Mouse (Mus musculus) limb, embryonic 12.5 days (tissue): ENCODE measurements around the gene Uqcc1. TPM values are rescaled to one million over a fixed set of nuclear protein-coding genes. Genes with fewer than 3 reads are reported as not detected.

Experiments
- ATAC-seq: fragments of 200-750 bp; cut with Nextera tagmentation; 2 replicates; pipeline ENCODE4 v1.8.0; 2017; ENCODE audit warnings: low read depth, moderate TSS enrichment; ENCODE audit not compliant: insufficient number of reproducible peaks, insufficient read depth, low FRiP score, low TSS enrichment
- H3K27ac ChIP-seq: fragments of 300-500 bp; sonication (generic); 2 replicates; pipeline ENCODE4 v1.5.1; 2016; ENCODE audit warnings: mild to moderate bottlenecking, moderate library complexity
- H3K27me3 ChIP-seq: fragments of 300-500 bp; sonication (generic); 2 replicates; pipeline ENCODE4 v1.6.1; 2016; ENCODE audit warnings: mild to moderate bottlenecking, moderate library complexity
- H3K36me3 ChIP-seq: fragments of 300-500 bp; sonication (generic); 2 replicates; pipeline ENCODE4 v1.6.1; 2016; ENCODE audit warnings: mild to moderate bottlenecking, moderate library complexity
- H3K4me1 ChIP-seq: fragments of 300-500 bp; sonication (generic); replicated peaks from 2 replicates; pipeline ENCODE4 v1.6.1; 2016
- H3K4me2 ChIP-seq: fragments of 300-500 bp; sonication (generic); 2 replicates; pipeline ENCODE4 v1.6.1; 2016; ENCODE audit warnings: mild to moderate bottlenecking, moderate library complexity
- H3K4me3 ChIP-seq: fragments of 300-500 bp; sonication (generic); replicated peaks from 2 replicates; pipeline ENCODE4 v1.5.1; 2016; ENCODE audit warnings: mild to moderate bottlenecking
- H3K9ac ChIP-seq: fragments of 300-500 bp; sonication (generic); replicated peaks from 2 replicates; pipeline ENCODE4 v1.6.1; 2016; ENCODE audit warnings: mild to moderate bottlenecking, moderate library complexity
- H3K9me3 ChIP-seq: fragments of 300-500 bp; sonication (generic); 2 replicates; pipeline ENCODE4 v1.6.1; 2016; ENCODE audit warnings: mild to moderate bottlenecking, moderate library complexity
- WGBS: fragments of 180-500 bp; shearing (Covaris S2); methylation state at CpG from one replicate; pipeline ENCODE4 v1.1.7; 2016; 5-methylcytosine and 5-hydroxymethylcytosine counted together
- polyA plus RNA-seq: library from polyadenylated mRNA; unstranded; fragments of >200 nt; fragmentation: Nextera tagmentation; extraction: Ambion mirVana; gene quantifications from 2 replicates; pipeline ENCODE4 v1.2.1, GENCODE M21; 2016

The Uqcc1 gene
- polyA plus RNA-seq, 1 experiment from 2014 or later: 66.9 TPM

DNA sequence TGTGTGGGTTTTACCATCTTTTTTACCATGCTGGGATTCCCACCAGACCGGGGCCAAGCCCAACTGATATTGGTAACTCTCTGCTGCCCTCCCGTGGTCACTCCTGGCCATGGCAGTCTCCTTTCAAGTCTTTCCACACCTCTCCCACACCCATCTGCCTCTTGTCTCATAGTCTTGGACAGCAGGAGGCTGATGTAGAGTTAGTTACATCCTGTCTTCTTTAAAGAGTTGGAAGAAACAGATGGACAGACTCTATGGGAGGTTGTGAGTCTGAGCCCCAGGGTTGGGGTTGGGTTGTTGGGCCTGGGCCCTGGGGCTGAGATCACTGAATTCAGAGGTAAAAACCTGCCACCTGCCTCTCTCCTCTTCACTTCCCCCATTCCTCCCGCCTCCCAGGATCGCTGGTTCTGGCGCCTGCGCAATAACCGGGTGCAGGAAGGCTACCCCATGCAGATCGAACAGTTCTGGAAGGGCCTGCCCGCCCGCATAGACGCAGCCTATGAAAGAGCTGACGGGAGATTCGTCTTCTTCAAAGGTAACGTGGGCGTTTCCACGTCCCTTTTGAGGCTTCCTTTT is 118.2 kb downstream of the Uqcc1 start:
- Histone ChIP-seq H3K9me3 (no peaks in the 10 kb centered on the region), H3K27ac (no peak overlapping the region), H3K27me3 (peaks cover 4% of the 10 kb centered on the region; the same call in 1 of the 2 replicates), H3K4me2 (no peak overlapping the region), H3K36me3 (no peaks in the 10 kb centered on the region), H3K9ac (no peak overlapping the region), H3K4me3 (no peak overlapping the region), H3K4me1 (0 out of 2 replicates have a peak, but pooled peaks cover 9% of the 10 kb centered on the region)
- no peak for ATAC-seq
- WGBS: 34% methylated on average over 16 of the region's 16 CpGs

DNA sequence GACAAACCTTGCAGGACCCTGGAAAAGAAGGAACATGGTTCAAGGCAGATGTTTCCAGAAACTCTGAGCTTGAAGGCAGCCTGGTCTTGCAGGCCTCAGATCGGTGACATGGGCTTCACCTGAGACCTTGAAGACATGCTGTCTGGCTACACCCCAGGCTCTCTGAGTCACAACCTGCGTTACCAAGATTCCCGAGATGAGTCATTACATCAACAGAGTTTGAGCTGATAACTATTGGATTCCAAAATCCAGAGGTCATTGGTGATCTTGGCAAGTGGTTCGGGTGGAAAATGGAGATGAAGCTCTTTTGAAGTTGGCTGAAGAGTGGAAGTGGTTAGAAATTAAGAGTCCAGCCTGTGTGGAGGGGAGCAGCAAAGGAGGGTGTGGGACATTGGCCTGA is 120.5 kb downstream of the Uqcc1 start:
- H3K4me1 ChIP-seq: 0 out of 2 replicates have a peak, but pooled peaks cover 2% of the 10 kb centered on the region
- ATAC-seq: no peak
- H3K36me3 ChIP-seq: no peaks in the 10 kb centered on the region
- H3K4me3 ChIP-seq: no peak overlapping the region
- WGBS: 89% methylated on average over 4 of the region's 4 CpGs
- H3K9ac ChIP-seq: no peak overlapping the region
- H3K9me3 ChIP-seq: no peaks in the 10 kb centered on the region
- no peak overlapping the region for H3K4me2 ChIP-seq
- no peak overlapping the region for H3K27ac ChIP-seq
- H3K27me3 ChIP-seq: peaks cover 4% of the 10 kb centered on the region; the same call in 1 of the 2 replicates

DNA sequence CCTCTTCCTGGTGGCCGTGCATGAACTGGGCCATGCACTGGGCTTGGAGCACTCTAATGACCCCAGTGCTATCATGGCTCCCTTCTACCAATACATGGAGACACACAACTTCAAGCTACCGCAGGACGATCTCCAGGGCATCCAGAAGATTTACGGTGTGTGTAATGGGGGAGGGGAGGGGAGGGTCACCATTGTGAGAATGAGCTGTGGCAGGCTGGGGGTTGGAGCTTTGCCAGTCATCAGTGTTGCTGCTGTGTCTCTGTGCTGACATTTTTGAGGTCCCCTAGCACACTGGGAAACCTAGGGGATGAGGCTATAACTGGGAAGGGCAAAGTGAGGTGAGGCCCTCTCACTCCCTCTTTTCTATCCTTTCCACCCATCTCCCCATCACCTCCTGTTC is 122.7 kb downstream of the Uqcc1 start:
- H3K4me2 ChIP-seq: no peak overlapping the region
- H3K9me3 ChIP-seq: no peaks in the 10 kb centered on the region
- H3K4me1 ChIP-seq: no peaks in the 10 kb centered on the region
- no peaks in the 10 kb centered on the region for H3K36me3 ChIP-seq
- H3K27ac ChIP-seq: no peak overlapping the region
- ATAC-seq: no peak
- H3K9ac ChIP-seq: no peak overlapping the region
- peaks cover 4% of the 10 kb centered on the region; the same call in 1 of the 2 replicates for H3K27me3 ChIP-seq
- 56% methylated on average over 4 of the region's 4 CpGs for WGBS
- no peak overlapping the region for H3K4me3 ChIP-seq

DNA sequence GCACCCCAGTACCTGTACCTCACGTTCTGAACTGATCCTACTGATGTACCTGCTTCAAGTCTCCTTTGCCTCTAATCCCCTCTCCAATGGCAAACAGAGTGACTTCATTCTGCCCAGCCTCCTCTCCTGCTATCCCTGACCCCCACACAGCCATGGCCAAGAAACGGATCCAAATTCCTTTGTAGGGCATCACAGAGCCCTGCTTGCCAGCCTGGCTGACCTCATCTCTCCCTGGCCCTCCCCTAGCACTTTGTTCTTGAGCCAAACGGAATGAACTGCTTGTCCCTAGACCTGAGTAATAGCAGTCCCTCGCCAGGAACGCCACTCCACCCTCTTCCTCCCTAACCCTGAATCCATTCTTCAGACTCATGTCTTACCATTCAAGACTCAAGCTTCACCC is 123.6 kb downstream of the Uqcc1 start:
- Histone ChIP-seq H3K9ac (no peak overlapping the region), H3K27me3 (peaks cover 4% of the 10 kb centered on the region; the same call in 1 of the 2 replicates), H3K9me3 (no peaks in the 10 kb centered on the region), H3K4me3 (no peak overlapping the region), H3K4me1 (no peaks in the 10 kb centered on the region), H3K27ac (no peak overlapping the region), H3K4me2 (no peak overlapping the region), H3K36me3 (no peaks in the 10 kb centered on the region)
- ATAC-seq: no peak
- 70% methylated on average over 5 of the region's 5 CpGs for WGBS

DNA sequence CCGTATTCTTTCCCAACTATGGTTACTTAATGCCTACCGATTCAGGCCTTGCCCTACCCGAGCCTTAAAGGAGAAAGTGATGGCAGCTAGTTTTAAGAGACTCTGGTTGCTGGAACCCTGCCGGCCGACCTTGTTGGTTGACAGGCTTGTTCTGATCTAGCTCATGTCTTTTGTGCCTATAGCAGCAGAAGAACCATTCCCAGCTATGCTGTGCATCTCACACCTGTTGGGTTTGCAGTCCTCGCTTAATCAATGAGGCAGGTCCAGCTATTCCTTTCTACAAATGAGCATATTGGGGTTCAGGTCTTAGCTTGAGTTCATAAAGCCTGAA is 124.2 kb downstream of the Uqcc1 start:
- H3K27ac ChIP-seq: no peak overlapping the region
- H3K4me1 ChIP-seq: no peaks in the 10 kb centered on the region
- peaks cover 4% of the 10 kb centered on the region; the same call in 1 of the 2 replicates for H3K27me3 ChIP-seq
- no peak overlapping the region for H3K9ac ChIP-seq
- ATAC-seq: no peak
- no peak overlapping the region for H3K4me3 ChIP-seq
- H3K9me3 ChIP-seq: no peaks in the 10 kb centered on the region
- H3K4me2 ChIP-seq: no peak overlapping the region
- H3K36me3 ChIP-seq: no peaks in the 10 kb centered on the region
- 82% methylated on average over 6 of the region's 6 CpGs for WGBS

DNA sequence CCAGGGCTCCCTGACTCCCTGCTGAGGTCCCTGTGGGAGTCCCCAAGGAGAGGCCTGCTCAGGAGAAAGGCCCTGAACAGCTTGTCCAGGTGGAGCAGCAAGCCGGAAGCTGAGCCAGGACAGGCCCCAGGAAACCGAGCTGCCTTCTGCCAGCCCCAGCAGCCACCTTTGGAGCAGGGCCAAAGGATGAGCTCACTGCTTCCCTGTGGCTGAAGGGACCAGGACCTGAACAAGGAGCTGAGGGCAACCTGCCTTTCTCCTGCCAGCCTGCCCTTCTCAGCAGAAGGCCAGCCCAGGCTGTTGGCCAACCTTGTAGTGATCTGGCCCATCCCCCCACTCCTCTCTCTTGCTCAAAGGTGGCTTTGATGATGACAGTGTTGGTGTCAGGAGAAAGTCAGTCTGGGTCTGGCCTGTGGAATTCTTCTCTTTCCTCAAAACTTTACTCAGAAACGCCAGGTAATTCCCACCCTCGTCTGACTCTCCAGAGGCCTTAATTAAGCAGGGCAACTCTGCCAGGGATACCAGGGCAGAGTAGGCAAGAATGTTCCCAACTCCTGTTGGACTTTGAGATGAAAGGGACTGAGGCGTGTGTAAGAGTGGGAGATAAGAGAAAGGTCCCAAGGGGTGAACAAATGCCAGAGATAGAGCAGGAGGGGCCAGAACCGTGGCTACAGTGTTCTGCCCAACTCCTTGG is 124.7 kb downstream of the Uqcc1 start:
- no peak overlapping the region for H3K4me2 ChIP-seq
- H3K9ac ChIP-seq: no peak overlapping the region
- no peak for ATAC-seq
- H3K27me3 ChIP-seq: peaks cover 4% of the 10 kb centered on the region; the same call in 1 of the 2 replicates
- H3K4me1 ChIP-seq: no peaks in the 10 kb centered on the region
- 46% methylated on average over 6 of the region's 6 CpGs for WGBS
- no peak overlapping the region for H3K27ac ChIP-seq
- no peaks in the 10 kb centered on the region for H3K36me3 ChIP-seq
- H3K4me3 ChIP-seq: no peak overlapping the region
- no peaks in the 10 kb centered on the region for H3K9me3 ChIP-seq

DNA sequence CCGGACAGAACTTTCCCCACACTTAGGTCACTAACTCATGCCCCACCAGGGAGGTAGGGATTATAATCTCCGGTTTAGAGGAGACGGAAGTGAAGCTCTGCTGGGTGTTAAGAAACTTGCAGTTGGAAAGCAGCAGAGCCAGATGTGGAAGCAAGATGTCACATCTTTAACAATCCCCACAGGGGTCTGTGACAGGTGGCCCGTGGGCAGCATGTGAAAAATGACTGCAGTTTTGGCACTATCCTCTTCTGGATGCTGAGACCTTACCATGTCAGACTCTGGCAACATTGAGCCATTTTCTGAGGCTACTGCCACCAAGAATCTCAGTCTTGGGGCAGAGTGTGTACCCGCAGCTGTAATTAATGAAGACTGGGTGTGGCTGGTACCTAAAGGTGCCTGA is 126.1 kb downstream of the Uqcc1 start:
- WGBS: 69% methylated on average over 5 of the region's 5 CpGs

DNA sequence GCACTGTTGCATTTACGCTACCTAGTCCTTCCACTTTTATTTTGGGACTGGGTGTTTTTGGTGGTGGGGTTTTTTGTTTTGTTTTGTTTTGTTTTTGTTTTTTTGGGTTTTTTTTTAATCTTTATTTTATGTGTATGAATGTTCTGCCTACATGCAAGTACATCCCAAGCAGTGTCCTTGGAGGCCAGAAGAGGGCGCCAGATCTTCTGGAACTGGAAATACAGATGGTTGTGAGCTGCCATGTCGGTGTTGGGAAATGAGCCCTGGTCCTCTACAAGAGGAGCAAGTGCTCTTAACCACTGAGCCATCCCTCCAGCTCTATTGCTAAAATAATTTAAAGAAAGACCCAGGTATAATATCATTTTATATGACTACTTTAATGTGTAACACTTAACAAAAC is 127.3 kb downstream of the Uqcc1 start:
- Histone ChIP-seq H3K4me3 (no peak overlapping the region), H3K4me1 (no peaks in the 10 kb centered on the region), H3K27ac (no peak overlapping the region), H3K9me3 (no peaks in the 10 kb centered on the region), H3K4me2 (no peak overlapping the region), H3K9ac (no peak overlapping the region), H3K36me3 (no peaks in the 10 kb centered on the region), H3K27me3 (0 out of 2 replicates have a peak, but pooled peaks cover 4% of the 10 kb centered on the region)
- no peak for ATAC-seq
- 59% methylated on average over 3 of the region's 3 CpGs for WGBS

More for the DNA sequence above, 126.1 kb downstream of the Uqcc1 start:
- ATAC-seq: no peak
- no peaks in the 10 kb centered on the region for H3K36me3 ChIP-seq
- no peaks in the 10 kb centered on the region for H3K9me3 ChIP-seq
- H3K27ac ChIP-seq: no peak overlapping the region
- H3K27me3 ChIP-seq: 0 out of 2 replicates have a peak, but pooled peaks cover 4% of the 10 kb centered on the region
- H3K4me2 ChIP-seq: no peak overlapping the region
- H3K4me1 ChIP-seq: no peaks in the 10 kb centered on the region
- no peak overlapping the region for H3K9ac ChIP-seq
- no peak overlapping the region for H3K4me3 ChIP-seq

DNA sequence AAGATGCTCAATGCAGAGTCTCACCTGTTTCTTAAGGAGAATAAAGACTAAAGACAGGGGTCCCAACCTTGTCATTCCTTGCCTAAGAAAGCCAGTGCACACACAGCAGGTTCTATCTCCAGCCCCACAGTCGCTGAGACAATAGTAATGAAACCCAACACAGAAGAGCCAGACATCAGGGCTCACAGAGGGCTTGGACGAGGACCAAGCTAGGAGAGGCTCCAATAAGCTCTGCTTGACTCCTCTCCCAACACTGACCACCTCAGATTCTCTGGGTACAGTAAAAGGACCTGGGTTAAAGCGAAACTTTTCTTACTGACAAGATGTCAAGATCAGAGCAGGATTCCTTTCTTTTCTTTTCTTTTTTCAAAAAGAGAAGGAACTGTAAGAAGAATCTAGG is 131.5 kb downstream of the Uqcc1 start:
- Histone ChIP-seq H3K4me1 (no peaks in the 10 kb centered on the region), H3K4me3 (no peak overlapping the region), H3K9ac (no peak overlapping the region), H3K9me3 (no peaks in the 10 kb centered on the region), H3K27ac (no peak overlapping the region), H3K36me3 (no peaks in the 10 kb centered on the region), H3K27me3 (no peaks in the 10 kb centered on the region), H3K4me2 (no peak overlapping the region)
- 62% methylated on average over 3 of the region's 3 CpGs for WGBS
- no peak for ATAC-seq

Other genes starting within 250 kb of the Uqcc1 start
- gene Trpc4ap, start 237.9 kb downstream of the Uqcc1 start, polyA plus RNA-seq: 165 and 167 TPM in 2 replicates
- gene Edem2, start 200.8 kb downstream of the Uqcc1 start, polyA plus RNA-seq: 24.2 and 26.3 TPM in 2 replicates
- gene Gm17581, start 194.4 kb downstream of the Uqcc1 start, polyA plus RNA-seq: not detected in 2 replicates
- gene Procr, start 179.2 kb downstream of the Uqcc1 start, polyA plus RNA-seq: 3.5 and 4.1 TPM in 2 replicates
- gene Mmp24, start 155.0 kb downstream of the Uqcc1 start, polyA plus RNA-seq: 0.09 and 0.10 TPM in 2 replicates
- 13.0 and 13.5 TPM in 2 replicates for gene BC029722, start 110.9 kb downstream of the Uqcc1 start, polyA plus RNA-seq
- 180 and 186 TPM in 2 replicates for gene Eif6, start 103.4 kb downstream of the Uqcc1 start, polyA plus RNA-seq
- 0.28 and 0.31 TPM in 2 replicates for gene Fam83c, start 95.5 kb downstream of the Uqcc1 start, polyA plus RNA-seq
- gene Gm15557, start 10.4 kb upstream of the Uqcc1 start, polyA plus RNA-seq: 0.40 and 0.72 TPM in 2 replicates
- 59.4 and 66.1 TPM in 2 replicates for gene Gdf5, start 15.1 kb upstream of the Uqcc1 start, polyA plus RNA-seq
- gene Cep250, start 26.1 kb upstream of the Uqcc1 start, polyA plus RNA-seq: 35.1 and 40.6 TPM in 2 replicates
- gene 6430550D23Rik, start 77.7 kb upstream of the Uqcc1 start, polyA plus RNA-seq: 1.5 TPM in 2 replicates
- gene Ergic3, start 77.7 kb upstream of the Uqcc1 start, polyA plus RNA-seq: 184 and 185 TPM in 2 replicates
- gene Fer1l4, start 122.6 kb upstream of the Uqcc1 start, polyA plus RNA-seq: 0.22 TPM in 1 of 2 replicates, not detected in the other
- gene Spag4, start 134.9 kb upstream of the Uqcc1 start, polyA plus RNA-seq: 6.4 and 6.9 TPM in 2 replicates
- 73.9 TPM in 2 replicates for gene Cpne1, start 181.7 kb upstream of the Uqcc1 start, polyA plus RNA-seq
- 38.0 and 51.8 TPM in 2 replicates for gene Rbm12, start 181.7 kb upstream of the Uqcc1 start, polyA plus RNA-seq
- gene Gm28036, start 196.8 kb upstream of the Uqcc1 start, polyA plus RNA-seq: 16.8 and 22.0 TPM in 2 replicates
- 447 and 463 TPM in 2 replicates for gene Romo1, start 213.7 kb upstream of the Uqcc1 start, polyA plus RNA-seq
- 32.9 and 33.7 TPM in 2 replicates for gene Nfs1, start 213.9 kb upstream of the Uqcc1 start, polyA plus RNA-seq
- 757 and 825 TPM in 2 replicates for gene Rbm39, start 249.9 kb upstream of the Uqcc1 start, polyA plus RNA-seq